Mouse (Mus musculus) MEL (cell line): Measurements from ENCODE around the gene Ube2j1.

ENCODE experiments used
- HCFC1 ChIP-seq: IDR thresholded peaks from 2 replicates; pipeline ENCODE4 v1.6.1; 2012; ENCODE audit warnings: low read depth, mild to moderate bottlenecking, inconsistent platforms, low read length, improper control_type of control experiment, moderate library complexity
- TBP ChIP-seq: IDR thresholded peaks from 2 replicates; pipeline ENCODE4 v1.8.0; 2011; ENCODE audit warnings: low read depth, low read length, improper control_type of control experiment
- TCF12 ChIP-seq: IDR thresholded peaks from 2 replicates; pipeline ENCODE4 v1.6.1; 2014; ENCODE audit warnings: low read depth, mild to moderate bottlenecking, inconsistent platforms, low read length, improper control_type of control experiment, moderate library complexity

DNA sequence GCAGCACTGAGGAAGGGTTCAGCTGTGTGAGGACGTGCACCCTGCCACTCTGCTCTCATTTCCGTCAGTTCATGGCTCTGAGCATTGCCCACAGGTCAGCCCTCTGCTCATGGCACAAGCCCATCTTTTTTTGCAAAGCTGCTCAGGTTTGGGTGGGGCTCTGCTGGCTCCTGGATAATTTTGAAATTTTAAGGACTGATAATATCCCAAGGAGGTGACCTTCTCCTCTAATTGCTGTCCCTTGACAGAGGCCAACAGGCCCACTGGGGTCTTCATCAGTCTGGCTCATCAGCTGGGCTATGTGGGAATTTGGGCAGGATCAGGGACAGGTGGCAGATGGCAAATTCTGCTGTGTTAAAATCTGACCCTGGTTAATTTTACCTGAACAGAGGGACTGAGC, 41.9 kb upstream of the Ube2j1 start:
- no peak for TF ChIP-seq HCFC1
- TF ChIP-seq TCF12: no peak
- no peak for TF ChIP-seq TBP
